Mouse (Mus musculus) frontal cortex, adult (tissue): ENCODE measurements at regions not wholly inside any gene's neighbourhood (a gene's known extent, or its start where the extent isn't known, plus 50 kb on each side); places are given as distances from the start of the nearest gene placed in this dataset.
A peak's percentile ranks its signal among the peaks of the same experiment; 100 is the strongest.

ENCODE experiments used
- ATAC-seq: cut with Nextera tagmentation; 2 replicates; pipeline ENCODE4 v1.9.2; 2017; ENCODE audit warnings: mild to moderate bottlenecking, moderate library complexity, mixed read lengths; ENCODE audit not compliant: low TSS enrichment

- no peak for ATAC-seq
Observed at GRCm38 (mm10) chr6:116896132-116896630, 179.5 kb upstream of the Tmem72 start.

GRCm38 (mm10) chr6:116901816-116902215 is 185.1 kb upstream of the Tmem72 start:
- peak; percentile 95 for ATAC-seq

- peak; percentile 55; the same call in 1 of the 2 replicates for ATAC-seq
Observed at GRCm38 (mm10) chr6:116902371-116902770, 185.7 kb upstream of the Tmem72 start.

- ATAC-seq = peak; percentile 81
Observed at GRCm38 (mm10) chr6:116906426-116907172, 189.9 kb upstream of the Tmem72 start.

- no peak for ATAC-seq
Observed at GRCm38 (mm10) chr6:116910607-116911006, 193.9 kb upstream of the Tmem72 start.

- no peak for ATAC-seq
Observed at GRCm38 (mm10) chr6:116912161-116912560, 195.4 kb upstream of the Tmem72 start.

- ATAC-seq = no peak
Observed at GRCm38 (mm10) chr6:116914073-116914472, 197.4 kb upstream of the Tmem72 start.

GRCm38 (mm10) chr6:116935024-116935423 is 218.3 kb upstream of the Tmem72 start:
- no peak for ATAC-seq

GRCm38 (mm10) chr6:116941576-116941975 is 224.9 kb upstream of the Tmem72 start:
- ATAC-seq = no peak

- ATAC-seq = peak; percentile 64
Observed at GRCm38 (mm10) chr6:116942696-116943095, 225.6 kb upstream of the Cxcl12 start.

GRCm38 (mm10) chr6:116946083-116946732 is 222.1 kb upstream of the Cxcl12 start:
- no peak for ATAC-seq

GRCm38 (mm10) chr6:116959611-116960010 is 208.7 kb upstream of the Cxcl12 start:
- no peak for ATAC-seq

GRCm38 (mm10) chr6:116960641-116961040 is 207.7 kb upstream of the Cxcl12 start:
- ATAC-seq = no peak

- ATAC-seq = no peak
Observed at GRCm38 (mm10) chr6:116966436-116966835, 201.9 kb upstream of the Cxcl12 start.

GRCm38 (mm10) chr6:116969381-116969910 is 198.9 kb upstream of the Cxcl12 start:
- no peak for ATAC-seq

GRCm38 (mm10) chr6:116974841-116975240 is 193.5 kb upstream of the Cxcl12 start:
- no peak for ATAC-seq

- peak; percentile 65; the same call in 1 of the 2 replicates for ATAC-seq
Observed at GRCm38 (mm10) chr6:116980349-116980995, 187.9 kb upstream of the Cxcl12 start.

GRCm38 (mm10) chr6:116985147-116985737 is 183.1 kb upstream of the Cxcl12 start:
- no peak for ATAC-seq

GRCm38 (mm10) chr6:116986266-116987000 is 181.9 kb upstream of the Cxcl12 start:
- peak; percentile 65 for ATAC-seq

GRCm38 (mm10) chr6:116987243-116987642 is 181.1 kb upstream of the Cxcl12 start:
- ATAC-seq = no peak
